Mouse (Mus musculus): Measurements from ENCODE around the gene Frat2. TPM values are rescaled to one million over a fixed set of nuclear protein-coding genes. Genes with fewer than 3 reads are reported as not detected.

The Frat2 gene
- polyA plus RNA-seq, 2 experiments = 3.4 to 5.2 TPM

DNA sequence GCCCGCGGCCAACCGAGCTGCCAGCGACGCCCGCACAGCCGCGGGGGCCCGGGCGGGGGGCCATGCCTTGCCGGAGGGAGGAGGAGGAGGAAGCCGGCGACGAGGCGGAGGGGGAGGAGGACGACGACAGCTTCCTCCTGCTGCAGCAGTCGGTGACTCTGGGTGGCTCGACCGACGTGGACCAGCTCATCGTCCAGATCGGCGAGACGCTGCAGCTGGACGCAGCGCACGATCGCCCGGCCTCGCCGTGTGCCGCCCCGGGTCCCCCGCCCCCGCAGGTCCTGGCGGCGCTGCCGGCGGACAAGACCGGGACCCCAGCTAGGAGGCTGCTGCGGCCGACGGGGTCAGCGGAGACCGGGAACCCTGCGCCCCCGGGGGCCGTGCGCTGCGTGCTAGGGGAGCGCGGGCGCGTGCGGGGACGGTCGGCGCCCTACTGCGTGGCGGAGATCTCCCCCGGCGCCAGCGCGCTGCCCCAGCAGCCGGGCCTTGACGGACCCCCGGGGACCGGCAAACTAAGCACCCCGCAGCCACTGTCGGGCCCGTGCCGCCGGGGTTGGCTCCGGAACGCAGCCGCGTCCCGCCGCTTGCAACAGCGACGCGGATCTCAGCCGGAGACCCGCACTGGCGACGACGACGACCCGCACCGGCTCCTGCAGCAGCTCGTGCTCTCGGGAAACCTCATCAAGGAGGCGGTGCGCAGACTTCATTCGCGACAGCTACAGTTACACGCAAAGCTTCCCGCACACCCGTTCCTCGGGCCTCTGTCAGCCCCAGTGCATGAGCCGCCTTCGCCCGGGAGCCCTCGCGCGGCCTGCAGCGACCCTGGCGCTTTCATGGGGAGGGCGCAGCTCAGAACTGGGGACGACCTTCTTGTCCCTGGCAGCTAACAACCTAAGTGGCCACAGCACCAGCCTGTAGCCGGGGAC lies 17.6 kb downstream of the Frat2 start:
- H3K4me1 ChIP-seq (replicated peaks; ENCODE audit: control insufficient read depth in 2 of 2, insufficient read depth in 2 of 2, low read length in 1 of 2) = peaks cover 29 to 34% of the 10 kb centered on the region in 2 experiments
- peak overlapping the region; percentile 68 for H3K27ac ChIP-seq
- H3K9ac ChIP-seq (replicated peaks) = peak overlapping the region; percentile 88
- peak; percentile 63 for ATAC-seq (ENCODE audit: insufficient read depth)
- H3K4me2 ChIP-seq (ENCODE audit: low read depth) = peak overlapping the region; percentile 99
- H3K36me3 ChIP-seq (replicated peaks; ENCODE audit: control insufficient read depth, insufficient read depth, low read depth) = no peaks in the 10 kb centered on the region
- H3K4me3 ChIP-seq (ENCODE audit: insufficient read depth in 1 of 2, low read depth in 2 of 2, low read length in 2 of 2) = peak overlapping the region; percentile 81 to 94
- H3K9me3 ChIP-seq (ENCODE audit: control insufficient read depth, low read length) = no peaks in the 10 kb centered on the region
- no peaks in the 10 kb centered on the region for H3K27me3 ChIP-seq (ENCODE audit: control insufficient read depth, insufficient read depth, low read length)
- TF ChIP-seq CTCF (IDR thresholded peaks at IDR 0.05; ENCODE audit: low read depth) (peak; percentile 54), EP300 (IDR thresholded peaks at IDR 0.05; ENCODE audit: low read depth) (no peak)
- no peak for DNase-seq (ENCODE audit: low read depth in 3 of 3, low spot score in 3 of 3)
- under 1% methylated on average over 111 of the region's 112 CpGs for WGBS (ENCODE audit: insufficient replicate concordance)

DNA sequence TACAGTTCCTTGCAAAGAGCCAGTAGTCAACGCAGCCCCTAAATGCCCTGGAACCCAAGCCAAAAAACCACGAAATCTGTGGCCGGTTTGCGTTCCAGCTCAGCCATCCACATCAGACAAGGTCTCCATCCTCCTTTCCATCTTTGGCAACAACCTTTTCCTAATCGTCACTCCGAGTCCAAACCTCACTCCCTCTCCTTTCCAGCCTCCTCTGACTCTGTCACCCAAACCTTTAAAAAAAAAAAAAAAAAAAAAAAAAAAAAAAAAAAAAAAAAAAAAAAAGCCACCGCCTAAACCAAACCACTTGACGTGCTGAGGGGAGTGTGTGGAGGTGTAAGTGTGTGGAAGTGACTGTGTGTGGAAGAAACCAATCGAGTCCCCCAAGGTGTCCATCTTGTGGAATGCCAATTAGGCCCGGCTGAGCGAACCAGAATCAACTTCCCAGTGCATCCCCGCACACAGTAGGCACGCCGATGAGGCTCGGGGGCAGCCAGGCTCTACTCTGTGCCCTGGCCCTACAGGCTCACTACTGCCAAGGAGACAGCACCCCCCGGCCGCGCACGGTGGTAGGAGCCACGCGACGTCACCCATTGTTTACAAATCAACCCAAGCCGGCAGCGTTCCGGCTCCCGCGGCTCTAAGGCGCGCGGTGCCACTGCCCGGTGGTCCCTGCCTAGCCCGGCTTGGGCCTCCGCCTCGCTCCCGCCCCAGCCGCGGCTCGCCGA lies 18.4 kb downstream of the Frat2 start, which contains the start of gene Frat1:
Gene Frat1 (plus strand): TSS at position 590 of the 725 bp plus-strand sequence.
- Histone ChIP-seq H3K4me2 (ENCODE audit: low read depth) (peak within 1 kb of the TSS; percentile 99), H3K9ac (replicated peaks) (peak within 1 kb of the TSS; percentile 88), H3K27ac (peak within 1 kb of the TSS; percentile 68), H3K4me3 (ENCODE audit: insufficient read depth in 1 of 2, low read depth in 2 of 2, low read length in 2 of 2) (peak within 1 kb of the TSS; percentile 81 to 94), H3K27me3 (ENCODE audit: control insufficient read depth, insufficient read depth, low read length) (no peaks in the 10 kb centered on the region), H3K36me3 (replicated peaks; ENCODE audit: control insufficient read depth, insufficient read depth, low read depth) (no peaks in the 10 kb centered on the region), H3K4me1 (replicated peaks; ENCODE audit: control insufficient read depth in 2 of 2, insufficient read depth in 2 of 2, low read length in 1 of 2) (peaks cover 24 to 27% of the 10 kb centered on the region in 2 experiments), H3K9me3 (ENCODE audit: control insufficient read depth, low read length) (no peaks in the 10 kb centered on the region)
- TF ChIP-seq EP300 (IDR thresholded peaks at IDR 0.05; ENCODE audit: low read depth) (peak; percentile 51), CTCF (IDR thresholded peaks at IDR 0.05; ENCODE audit: low read depth) (peak; percentile 32; the same call in 1 of the 2 replicates)
- DNase-seq (ENCODE audit: low read depth in 3 of 3, low spot score in 3 of 3) (peak; percentile 71 to 84 (median 73)), ATAC-seq (ENCODE audit: insufficient read depth) (peak; percentile 89)
- WGBS (ENCODE audit: insufficient replicate concordance) = 1% methylated on average over 39 of the region's 39 CpGs

DNA sequence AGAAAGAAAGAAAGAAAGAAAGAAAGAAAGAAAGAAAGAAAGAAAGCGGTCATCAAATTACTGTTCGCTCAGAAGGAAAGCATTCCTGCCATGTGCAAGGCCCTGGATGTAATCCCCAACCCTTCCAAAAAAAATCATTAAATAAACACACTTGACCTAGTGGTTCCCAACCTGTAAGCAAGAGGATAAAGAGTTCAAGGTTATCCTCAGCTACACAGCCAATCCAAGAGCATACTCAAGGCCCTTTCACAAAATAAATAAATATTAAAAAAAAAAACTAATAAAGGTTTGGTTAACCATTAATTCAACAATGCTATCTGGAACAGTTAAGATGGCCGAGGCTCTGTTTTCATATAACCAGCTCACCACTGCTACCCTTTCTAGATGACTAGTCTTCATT lies 19.0 kb downstream of the Frat2 start:
- 64% methylated on average over 3 of the region's 3 CpGs for WGBS (ENCODE audit: insufficient replicate concordance)
- Histone ChIP-seq H3K27ac (peak overlapping the region; percentile 66), H3K4me3 (ENCODE audit: insufficient read depth in 1 of 2, low read depth in 2 of 2, low read length in 2 of 2) (peak overlapping the region; percentile 56 to 94; a peak in 2 of 4 replicates), H3K4me2 (ENCODE audit: low read depth) (peak overlapping the region; percentile 99), H3K4me1 (replicated peaks; ENCODE audit: control insufficient read depth in 2 of 2, insufficient read depth in 2 of 2, low read length in 1 of 2) (peaks cover 24 to 25% of the 10 kb centered on the region in 2 experiments), H3K9ac (replicated peaks) (peak overlapping the region; percentile 67), H3K9me3 (ENCODE audit: control insufficient read depth, low read length) (no peaks in the 10 kb centered on the region), H3K36me3 (replicated peaks; ENCODE audit: control insufficient read depth, insufficient read depth, low read depth) (no peaks in the 10 kb centered on the region), H3K27me3 (ENCODE audit: control insufficient read depth, insufficient read depth, low read length) (no peaks in the 10 kb centered on the region)
- no peak for TF ChIP-seq CTCF (IDR thresholded peaks at IDR 0.05; ENCODE audit: low read depth)
- TF ChIP-seq EP300 (IDR thresholded peaks at IDR 0.05; ENCODE audit: low read depth) = no peak
- ATAC-seq (ENCODE audit: insufficient read depth) = no peak
- DNase-seq (ENCODE audit: low read depth in 3 of 3, low spot score in 3 of 3) = no peak

GRCm38 (mm10) chr19:41826529-41826928 lies 21.4 kb downstream of the Frat2 start:
- no peak for TF ChIP-seq EP300 (IDR thresholded peaks at IDR 0.05; ENCODE audit: low read depth)
- TF ChIP-seq CTCF (IDR thresholded peaks at IDR 0.05; ENCODE audit: low read depth) = no peak
- H3K36me3 ChIP-seq (replicated peaks; ENCODE audit: control insufficient read depth, insufficient read depth, low read depth) = no peaks in the 10 kb centered on the region
- WGBS (ENCODE audit: insufficient replicate concordance) = 62% methylated on average over 3 of the region's 3 CpGs
- no peak overlapping the region for H3K4me3 ChIP-seq (ENCODE audit: insufficient read depth in 1 of 2, low read depth in 2 of 2, low read length in 2 of 2)
- no peaks in the 10 kb centered on the region for H3K27me3 ChIP-seq (ENCODE audit: control insufficient read depth, insufficient read depth, low read length)
- DNase-seq (ENCODE audit: low read depth in 3 of 3, low spot score in 3 of 3) = no peak
- no peak overlapping the region for H3K4me2 ChIP-seq (ENCODE audit: low read depth)
- no peak overlapping the region for H3K27ac ChIP-seq
- H3K9me3 ChIP-seq (ENCODE audit: control insufficient read depth, low read length) = no peaks in the 10 kb centered on the region
- no peak overlapping the region for H3K9ac ChIP-seq (replicated peaks)
- no peak for ATAC-seq (ENCODE audit: insufficient read depth)
- H3K4me1 ChIP-seq (replicated peaks; ENCODE audit: control insufficient read depth in 2 of 2, insufficient read depth in 2 of 2, low read length in 1 of 2) = peaks cover 10 to 16% of the 10 kb centered on the region in 2 experiments
